Mouse (Mus musculus): ENCODE results near the gene Eif4g2. TPM values are rescaled to one million over a fixed set of nuclear protein-coding genes. Genes with fewer than 3 reads are reported as not detected.

Gene Eif4g2
- polyA plus RNA-seq, 1 experiment from 2014 or later: 833 TPM

- Histone ChIP-seq H3K36me3 (ENCODE audit: control insufficient read depth, insufficient read depth, low read length) (peaks cover 9% of the 10 kb centered on the region), H3K27ac (ENCODE audit: low read depth) (no peak overlapping the region), H3K27me3 (replicated peaks; ENCODE audit: control insufficient read depth, insufficient read depth, low read length) (no peaks in the 10 kb centered on the region), H3K4me3 (ENCODE audit: low read depth, low read length) (no peak overlapping the region), H3K9me3 (ENCODE audit: control insufficient read depth, low read length) (no peaks in the 10 kb centered on the region), H3K4me1 (replicated peaks; ENCODE audit: control insufficient read depth, insufficient read depth, low read length) (no peaks in the 10 kb centered on the region), H3K4me2 (ENCODE audit: low read length) (no peak overlapping the region), H3K9ac (ENCODE audit: low read length) (no peak overlapping the region)
- ATAC-seq (replicated peaks; ENCODE audit: low FRiP score, low TSS enrichment, low read depth) (no peak), DNase-seq (ENCODE audit: low spot score) (no peak)
- 69% methylated on average over 2 of the region's 2 CpGs for WGBS
Observed at GRCm38 (mm10) chr7:111109561-111109960, 26.7 kb upstream of the Eif4g2 start.

GRCm38 (mm10) chr7:111109161-111109560 lies 26.3 kb upstream of the Eif4g2 start:
- Histone ChIP-seq H3K9ac (ENCODE audit: low read length) (no peak overlapping the region), H3K4me3 (ENCODE audit: low read depth, low read length) (no peak overlapping the region), H3K27me3 (replicated peaks; ENCODE audit: control insufficient read depth, insufficient read depth, low read length) (no peaks in the 10 kb centered on the region), H3K4me1 (replicated peaks; ENCODE audit: control insufficient read depth, insufficient read depth, low read length) (no peaks in the 10 kb centered on the region), H3K4me2 (ENCODE audit: low read length) (no peak overlapping the region), H3K27ac (ENCODE audit: low read depth) (no peak overlapping the region), H3K36me3 (ENCODE audit: control insufficient read depth, insufficient read depth, low read length) (peaks cover 5% of the 10 kb centered on the region), H3K9me3 (ENCODE audit: control insufficient read depth, low read length) (no peaks in the 10 kb centered on the region)
- DNase-seq (ENCODE audit: low spot score): no peak
- no peak for ATAC-seq (replicated peaks; ENCODE audit: low FRiP score, low TSS enrichment, low read depth)
- 86% methylated on average over 2 of the region's 2 CpGs for WGBS

- H3K9ac ChIP-seq (ENCODE audit: low read length): no peak overlapping the region
- H3K4me2 ChIP-seq (ENCODE audit: low read length): no peak overlapping the region
- no peak for ATAC-seq (replicated peaks; ENCODE audit: low FRiP score, low TSS enrichment, low read depth)
- no peak overlapping the region for H3K27ac ChIP-seq (ENCODE audit: low read depth)
- no peaks in the 10 kb centered on the region for H3K9me3 ChIP-seq (ENCODE audit: control insufficient read depth, low read length)
- no peaks in the 10 kb centered on the region for H3K36me3 ChIP-seq (ENCODE audit: control insufficient read depth, insufficient read depth, low read length)
- no peaks in the 10 kb centered on the region for H3K27me3 ChIP-seq (replicated peaks; ENCODE audit: control insufficient read depth, insufficient read depth, low read length)
- H3K4me1 ChIP-seq (replicated peaks; ENCODE audit: control insufficient read depth, insufficient read depth, low read length): no peaks in the 10 kb centered on the region
- no peak overlapping the region for H3K4me3 ChIP-seq (ENCODE audit: low read depth, low read length)
- no peak for DNase-seq (ENCODE audit: low spot score)
- WGBS: 98% methylated on average over 1 of the region's 1 CpGs
Observed at GRCm38 (mm10) chr7:111098196-111098595, 15.4 kb upstream of the Eif4g2 start.

GRCm38 (mm10) chr7:111095169-111095568 lies 12.3 kb upstream of the Eif4g2 start:
- DNase-seq (ENCODE audit: low spot score): no peak
- Histone ChIP-seq H3K36me3 (ENCODE audit: control insufficient read depth, insufficient read depth, low read length) (no peaks in the 10 kb centered on the region), H3K27ac (ENCODE audit: low read depth) (no peak overlapping the region), H3K27me3 (replicated peaks; ENCODE audit: control insufficient read depth, insufficient read depth, low read length) (no peaks in the 10 kb centered on the region), H3K4me3 (ENCODE audit: low read depth, low read length) (no peak overlapping the region), H3K4me1 (replicated peaks; ENCODE audit: control insufficient read depth, insufficient read depth, low read length) (no peaks in the 10 kb centered on the region), H3K9ac (ENCODE audit: low read length) (no peak overlapping the region), H3K9me3 (ENCODE audit: control insufficient read depth, low read length) (no peaks in the 10 kb centered on the region), H3K4me2 (ENCODE audit: low read length) (no peak overlapping the region)
- 86% methylated on average over 2 of the region's 2 CpGs for WGBS
- ATAC-seq (replicated peaks; ENCODE audit: low FRiP score, low TSS enrichment, low read depth): no peak

- Histone ChIP-seq H3K27ac (ENCODE audit: low read depth) (no peak overlapping the region), H3K27me3 (replicated peaks; ENCODE audit: control insufficient read depth, insufficient read depth, low read length) (no peaks in the 10 kb centered on the region), H3K36me3 (ENCODE audit: control insufficient read depth, insufficient read depth, low read length) (peaks cover 16% of the 10 kb centered on the region), H3K9me3 (ENCODE audit: control insufficient read depth, low read length) (no peaks in the 10 kb centered on the region), H3K4me1 (replicated peaks; ENCODE audit: control insufficient read depth, insufficient read depth, low read length) (peaks cover 9% of the 10 kb centered on the region), H3K4me3 (ENCODE audit: low read depth, low read length) (no peak overlapping the region), H3K4me2 (ENCODE audit: low read length) (no peak overlapping the region), H3K9ac (ENCODE audit: low read length) (no peak overlapping the region)
- DNase-seq (ENCODE audit: low spot score): no peak
- no peak for ATAC-seq (replicated peaks; ENCODE audit: low FRiP score, low TSS enrichment, low read depth)
Observed at GRCm38 (mm10) chr7:111085153-111085552, 2.3 kb upstream of the Eif4g2 start.

- Histone ChIP-seq H3K9me3 (ENCODE audit: control insufficient read depth, low read length) (no peaks in the 10 kb centered on the region), H3K27ac (ENCODE audit: low read depth) (no peak overlapping the region), H3K4me1 (replicated peaks; ENCODE audit: control insufficient read depth, insufficient read depth, low read length) (peaks cover 16% of the 10 kb centered on the region), H3K36me3 (ENCODE audit: control insufficient read depth, insufficient read depth, low read length) (peaks cover 23% of the 10 kb centered on the region), H3K4me2 (ENCODE audit: low read length) (no peak overlapping the region), H3K4me3 (ENCODE audit: low read depth, low read length) (no peak overlapping the region), H3K27me3 (replicated peaks; ENCODE audit: control insufficient read depth, insufficient read depth, low read length) (no peaks in the 10 kb centered on the region), H3K9ac (ENCODE audit: low read length) (no peak overlapping the region)
- ATAC-seq (replicated peaks; ENCODE audit: low FRiP score, low TSS enrichment, low read depth) (no peak), DNase-seq (ENCODE audit: low spot score) (no peak)
- WGBS: 86% methylated on average over 2 of the region's 2 CpGs
Observed at GRCm38 (mm10) chr7:111084443-111084842, 1.6 kb upstream of the Eif4g2 start.

- DNase-seq (ENCODE audit: low spot score): no peak
- ATAC-seq (replicated peaks; ENCODE audit: low FRiP score, low TSS enrichment, low read depth): no peak
- 6% methylated on average over 4 of the region's 4 CpGs for WGBS
Observed at GRCm38 (mm10) chr7:111083733-111084120, 897 bp upstream of the Eif4g2 start.

GRCm38 (mm10) chr7:111082043-111082821 lies 598 bp downstream of the Eif4g2 start:
- no peaks in the 10 kb centered on the region for H3K9me3 ChIP-seq (ENCODE audit: control insufficient read depth, low read length)
- peak overlapping the region; percentile 99 for H3K9ac ChIP-seq (ENCODE audit: low read length)
- no peaks in the 10 kb centered on the region for H3K27me3 ChIP-seq (replicated peaks; ENCODE audit: control insufficient read depth, insufficient read depth, low read length)
- peak; percentile 83 for ATAC-seq (replicated peaks; ENCODE audit: low FRiP score, low TSS enrichment, low read depth)
- H3K27ac ChIP-seq (ENCODE audit: low read depth): peak overlapping the region; percentile 99
- H3K36me3 ChIP-seq (ENCODE audit: control insufficient read depth, insufficient read depth, low read length): peaks cover 45% of the 10 kb centered on the region
- peak; percentile 89 for DNase-seq (ENCODE audit: low spot score)
- peak overlapping the region; percentile 94 for H3K4me3 ChIP-seq (ENCODE audit: low read depth, low read length)
- under 1% methylated on average over 81 of the region's 83 CpGs for WGBS
- peaks cover 20% of the 10 kb centered on the region for H3K4me1 ChIP-seq (replicated peaks; ENCODE audit: control insufficient read depth, insufficient read depth, low read length)
- peak overlapping the region; percentile 82 for H3K4me2 ChIP-seq (ENCODE audit: low read length)

More at GRCm38 (mm10) chr7:111083733-111084120, 897 bp upstream of the Eif4g2 start:
- H3K4me1 ChIP-seq (replicated peaks; ENCODE audit: control insufficient read depth, insufficient read depth, low read length): peaks cover 19% of the 10 kb centered on the region
- peaks cover 30% of the 10 kb centered on the region for H3K36me3 ChIP-seq (ENCODE audit: control insufficient read depth, insufficient read depth, low read length)
- H3K27me3 ChIP-seq (replicated peaks; ENCODE audit: control insufficient read depth, insufficient read depth, low read length): no peaks in the 10 kb centered on the region
- peak overlapping the region; percentile 90 for H3K9ac ChIP-seq (ENCODE audit: low read length)
- H3K9me3 ChIP-seq (ENCODE audit: control insufficient read depth, low read length): no peaks in the 10 kb centered on the region
- H3K27ac ChIP-seq (ENCODE audit: low read depth): peak overlapping the region; percentile 99
- peak overlapping the region; percentile 94 for H3K4me3 ChIP-seq (ENCODE audit: low read depth, low read length)
- H3K4me2 ChIP-seq (ENCODE audit: low read length): peak overlapping the region; percentile 87

GRCm38 (mm10) chr7:111080876-111081275 lies 2.0 kb downstream of the Eif4g2 start:
- H3K9me3 ChIP-seq (ENCODE audit: control insufficient read depth, low read length): no peaks in the 10 kb centered on the region
- peaks cover 59% of the 10 kb centered on the region for H3K36me3 ChIP-seq (ENCODE audit: control insufficient read depth, insufficient read depth, low read length)
- ATAC-seq (replicated peaks; ENCODE audit: low FRiP score, low TSS enrichment, low read depth) (no peak), DNase-seq (ENCODE audit: low spot score) (no peak)
- peak overlapping the region; percentile 94 for H3K4me3 ChIP-seq (ENCODE audit: low read depth, low read length)
- H3K4me1 ChIP-seq (replicated peaks; ENCODE audit: control insufficient read depth, insufficient read depth, low read length): peaks cover 20% of the 10 kb centered on the region
- 83% methylated on average over 3 of the region's 3 CpGs for WGBS
- H3K27me3 ChIP-seq (replicated peaks; ENCODE audit: control insufficient read depth, insufficient read depth, low read length): no peaks in the 10 kb centered on the region
- H3K27ac ChIP-seq (ENCODE audit: low read depth): no peak overlapping the region
- H3K4me2 ChIP-seq (ENCODE audit: low read length): peak overlapping the region; percentile 82
- H3K9ac ChIP-seq (ENCODE audit: low read length): peak overlapping the region; percentile 99

Measured in intestine, embryonic 14.5 days (tissue).